Mouse (Mus musculus) frontal cortex, postnatal 36 days (tissue): ENCODE measurements around the gene Rps17.

ENCODE experiments used
- DNase-seq, 2 experiments: peaks; one replicate each; pipeline ENCODE4 v3.0.0; 2022; ENCODE audit warnings: low spot score in 2 of 2

The Rps17 gene

GRCm38 (mm10) chr7:81331851-81332250 is 13.2 kb downstream of the Rps17 start:
- no peak for DNase-seq

GRCm38 (mm10) chr7:81330767-81331166 is 14.3 kb downstream of the Rps17 start:
- no peak for DNase-seq

- DNase-seq, result no peak
These were observed 17.4 kb downstream of the Rps17 start for GRCm38 (mm10) chr7:81327661-81328060.

- DNase-seq, result no peak
These were observed 18.2 kb downstream of the Rps17 start for GRCm38 (mm10) chr7:81326859-81327258.

GRCm38 (mm10) chr7:81326043-81326442 is 19.0 kb downstream of the Rps17 start:
- no peak for DNase-seq

GRCm38 (mm10) chr7:81321776-81322175 is 23.3 kb downstream of the Rps17 start:
- DNase-seq, result no peak

GRCm38 (mm10) chr7:81319749-81320148 is 25.3 kb downstream of the Rps17 start:
- DNase-seq, result peak in 1 of 2 experiments; percentile 21

GRCm38 (mm10) chr7:81315583-81315982 is 29.5 kb downstream of the Rps17 start:
- DNase-seq, result no peak

- DNase-seq, result no peak
These were observed 33.5 kb downstream of the Rps17 start for GRCm38 (mm10) chr7:81311581-81311980.

GRCm38 (mm10) chr7:81311130-81311529 is 33.9 kb downstream of the Rps17 start:
- DNase-seq, result no peak

GRCm38 (mm10) chr7:81309247-81309646 is 35.8 kb downstream of the Rps17 start:
- DNase-seq, result no peak

GRCm38 (mm10) chr7:81307735-81308134 is 37.3 kb downstream of the Rps17 start:
- peak in 1 of 2 experiments; percentile 15 for DNase-seq

GRCm38 (mm10) chr7:81304675-81305074 is 40.4 kb downstream of the Rps17 start:
- DNase-seq, result no peak

GRCm38 (mm10) chr7:81304100-81304499 is 41.0 kb downstream of the Rps17 start:
- DNase-seq, result no peak

- no peak for DNase-seq
These were observed 41.4 kb downstream of the Rps17 start for GRCm38 (mm10) chr7:81303682-81304081.

GRCm38 (mm10) chr7:81301323-81301722 is 43.7 kb downstream of the Rps17 start:
- no peak for DNase-seq

- DNase-seq, result no peak
These were observed 46.8 kb downstream of the Rps17 start for GRCm38 (mm10) chr7:81298206-81298605.

GRCm38 (mm10) chr7:81295169-81295568 is 49.9 kb downstream of the Rps17 start:
- DNase-seq, result no peak
